Mouse (Mus musculus): Measurements from ENCODE around the gene Mnd1. TPM values are rescaled to one million over a fixed set of nuclear protein-coding genes. Genes with fewer than 3 reads are reported as not detected.
A peak's percentile ranks its signal among the peaks of the same experiment; 100 is the strongest.

Mnd1 gene
- polyA plus RNA-seq, 1 experiment = 7.7 TPM

- Histone ChIP-seq H3ac (ENCODE audit: control insufficient read depth, insufficient read length) (no peak overlapping the region), H3K4me3 (peak overlapping the region; percentile 12), H3K27me3 (ENCODE audit: control insufficient read depth, insufficient read depth, insufficient read length) (no peaks in the 10 kb centered on the region), H3K36me3 (ENCODE audit: control insufficient read depth, insufficient read depth) (no peaks in the 10 kb centered on the region), H3K4me2 (ENCODE audit: low read depth) (peak overlapping the region; percentile 80), H3K79me2 (ENCODE audit: control insufficient read depth, insufficient read depth) (no peaks in the 10 kb centered on the region)
- TF ChIP-seq SRF (IDR thresholded peaks at IDR 0.05; ENCODE audit: control insufficient read depth, insufficient read length, low read depth) = no peak
- TF ChIP-seq POLR2A (IDR thresholded peaks at IDR 0.05; ENCODE audit: insufficient read length, low read depth) = no peak
- TF ChIP-seq USF1 (IDR thresholded peaks at IDR 0.05; ENCODE audit: low read depth) = no peak
- no peak for TF ChIP-seq MAX (IDR thresholded peaks at IDR 0.05; ENCODE audit: low read depth)
- no peak for TF ChIP-seq POLR2AphosphoS2 (IDR thresholded peaks at IDR 0.05; ENCODE audit: insufficient read length, low read depth)
- TF ChIP-seq MYOG (IDR thresholded peaks at IDR 0.05; ENCODE audit: control insufficient read depth in 1 of 3, insufficient read depth in 1 of 3, insufficient read length in 2 of 3, low read depth in 2 of 3) = no peak
- no peak for TF ChIP-seq REST (IDR thresholded peaks at IDR 0.05; ENCODE audit: insufficient read depth, insufficient read length)
Observed at GRCm38 (mm10) chr3:84155146-84155545, 440 bp downstream of the Mnd1 start.

GRCm38 (mm10) chr3:84154721-84155141 is 855 bp downstream of the Mnd1 start:
- Histone ChIP-seq H3ac (ENCODE audit: control insufficient read depth, insufficient read length) (no peak overlapping the region), H3K36me3 (ENCODE audit: control insufficient read depth, insufficient read depth) (no peaks in the 10 kb centered on the region), H3K79me2 (ENCODE audit: control insufficient read depth, insufficient read depth) (no peaks in the 10 kb centered on the region), H3K27me3 (ENCODE audit: control insufficient read depth, insufficient read depth, insufficient read length) (no peaks in the 10 kb centered on the region), H3K4me2 (ENCODE audit: low read depth) (peak overlapping the region; percentile 3), H3K4me3 (peak overlapping the region; percentile 12)
- TF ChIP-seq POLR2A (IDR thresholded peaks at IDR 0.05; ENCODE audit: insufficient read length, low read depth) (no peak), CEBPB (IDR thresholded peaks at IDR 0.05; ENCODE audit: insufficient read depth, poor library complexity, severe bottlenecking) (no peak), MYOD1 (IDR thresholded peaks at IDR 0.05; ENCODE audit: control insufficient read depth in 1 of 3, insufficient read length in 2 of 3, low read depth in 2 of 3) (no peak), SRF (IDR thresholded peaks at IDR 0.05; ENCODE audit: control insufficient read depth, insufficient read length, low read depth) (no peak), MAX (IDR thresholded peaks at IDR 0.05; ENCODE audit: low read depth) (no peak), MYOG (IDR thresholded peaks at IDR 0.05; ENCODE audit: control insufficient read depth in 1 of 3, insufficient read depth in 1 of 3, insufficient read length in 2 of 3, low read depth in 2 of 3) (no peak), REST (IDR thresholded peaks at IDR 0.05; ENCODE audit: insufficient read depth, insufficient read length) (no peak), USF1 (IDR thresholded peaks at IDR 0.05; ENCODE audit: low read depth) (no peak), E2F4 (IDR thresholded peaks at IDR 0.05; ENCODE audit: insufficient read depth) (no peak), TCF3 (IDR thresholded peaks at IDR 0.05; ENCODE audit: insufficient read length, low read depth) (no peak), TCF12 (IDR thresholded peaks at IDR 0.05; ENCODE audit: insufficient read depth, poor library complexity, severe bottlenecking) (no peak), POLR2AphosphoS2 (IDR thresholded peaks at IDR 0.05; ENCODE audit: insufficient read length, low read depth) (no peak)

GRCm38 (mm10) chr3:84149831-84150230 is 5.8 kb downstream of the Mnd1 start:
- H3K36me3 ChIP-seq (ENCODE audit: control insufficient read depth, insufficient read depth) = no peaks in the 10 kb centered on the region
- H3K79me2 ChIP-seq (ENCODE audit: control insufficient read depth, insufficient read depth) = no peaks in the 10 kb centered on the region
- TF ChIP-seq MYOG (IDR thresholded peaks at IDR 0.05; ENCODE audit: control insufficient read depth in 1 of 3, insufficient read depth in 1 of 3, insufficient read length in 2 of 3, low read depth in 2 of 3) = no peak
- no peak for TF ChIP-seq CEBPB (IDR thresholded peaks at IDR 0.05; ENCODE audit: insufficient read depth, poor library complexity, severe bottlenecking)
- no peak for TF ChIP-seq MAX (IDR thresholded peaks at IDR 0.05; ENCODE audit: low read depth)
- no peak for TF ChIP-seq TCF12 (IDR thresholded peaks at IDR 0.05; ENCODE audit: insufficient read depth, poor library complexity, severe bottlenecking)
- TF ChIP-seq E2F4 (IDR thresholded peaks at IDR 0.05; ENCODE audit: insufficient read depth) = no peak
- no peak for TF ChIP-seq POLR2AphosphoS2 (IDR thresholded peaks at IDR 0.05; ENCODE audit: insufficient read length, low read depth)
- TF ChIP-seq MYOD1 (IDR thresholded peaks at IDR 0.05; ENCODE audit: control insufficient read depth in 1 of 3, insufficient read length in 2 of 3, low read depth in 2 of 3) = no peak
- no peak for TF ChIP-seq POLR2A (IDR thresholded peaks at IDR 0.05; ENCODE audit: insufficient read length, low read depth)
- no peak for TF ChIP-seq SRF (IDR thresholded peaks at IDR 0.05; ENCODE audit: control insufficient read depth, insufficient read length, low read depth)
- TF ChIP-seq TCF3 (IDR thresholded peaks at IDR 0.05; ENCODE audit: insufficient read length, low read depth) = no peak
- TF ChIP-seq REST (IDR thresholded peaks at IDR 0.05; ENCODE audit: insufficient read depth, insufficient read length) = no peak
- no peak for TF ChIP-seq USF1 (IDR thresholded peaks at IDR 0.05; ENCODE audit: low read depth)
- H3K4me2 ChIP-seq (ENCODE audit: low read depth) = no peak overlapping the region
- H3K4me3 ChIP-seq = no peak overlapping the region
- no peaks in the 10 kb centered on the region for H3K27me3 ChIP-seq (ENCODE audit: control insufficient read depth, insufficient read depth, insufficient read length)
- H3ac ChIP-seq (ENCODE audit: control insufficient read depth, insufficient read length) = no peak overlapping the region

- no peaks in the 10 kb centered on the region for H3K79me2 ChIP-seq (ENCODE audit: control insufficient read depth, insufficient read depth)
- H3K27me3 ChIP-seq (ENCODE audit: control insufficient read depth, insufficient read depth, insufficient read length) = no peaks in the 10 kb centered on the region
- no peak overlapping the region for H3K4me2 ChIP-seq (ENCODE audit: low read depth)
- H3K36me3 ChIP-seq (ENCODE audit: control insufficient read depth, insufficient read depth) = no peaks in the 10 kb centered on the region
- H3K4me3 ChIP-seq = no peak overlapping the region
- TF ChIP-seq REST (IDR thresholded peaks at IDR 0.05; ENCODE audit: insufficient read depth, insufficient read length) (no peak), POLR2AphosphoS2 (IDR thresholded peaks at IDR 0.05; ENCODE audit: insufficient read length, low read depth) (no peak), TCF3 (IDR thresholded peaks at IDR 0.05; ENCODE audit: insufficient read length, low read depth) (no peak), POLR2A (IDR thresholded peaks at IDR 0.05; ENCODE audit: insufficient read length, low read depth) (no peak)
- no peak overlapping the region for H3ac ChIP-seq (ENCODE audit: control insufficient read depth, insufficient read length)
Observed at GRCm38 (mm10) chr3:84140947-84141346, 14.6 kb downstream of the Mnd1 start.

GRCm38 (mm10) chr3:84136509-84136908 is 19.1 kb downstream of the Mnd1 start:
- H3K27me3 ChIP-seq (ENCODE audit: control insufficient read depth, insufficient read depth, insufficient read length) = no peaks in the 10 kb centered on the region
- no peak overlapping the region for H3K4me2 ChIP-seq (ENCODE audit: low read depth)
- no peaks in the 10 kb centered on the region for H3K36me3 ChIP-seq (ENCODE audit: control insufficient read depth, insufficient read depth)
- no peak overlapping the region for H3ac ChIP-seq (ENCODE audit: control insufficient read depth, insufficient read length)
- no peaks in the 10 kb centered on the region for H3K79me2 ChIP-seq (ENCODE audit: control insufficient read depth, insufficient read depth)
- H3K4me3 ChIP-seq = no peak overlapping the region
- no peak for TF ChIP-seq MYOD1 (IDR thresholded peaks at IDR 0.05; ENCODE audit: control insufficient read depth in 1 of 3, insufficient read length in 2 of 3, low read depth in 2 of 3)
- no peak for TF ChIP-seq POLR2AphosphoS2 (IDR thresholded peaks at IDR 0.05; ENCODE audit: insufficient read length, low read depth)
- TF ChIP-seq SRF (IDR thresholded peaks at IDR 0.05; ENCODE audit: control insufficient read depth, insufficient read length, low read depth) = no peak
- TF ChIP-seq USF1 (IDR thresholded peaks at IDR 0.05; ENCODE audit: low read depth) = no peak
- no peak for TF ChIP-seq CEBPB (IDR thresholded peaks at IDR 0.05; ENCODE audit: insufficient read depth, poor library complexity, severe bottlenecking)
- no peak for TF ChIP-seq MAX (IDR thresholded peaks at IDR 0.05; ENCODE audit: low read depth)
- TF ChIP-seq E2F4 (IDR thresholded peaks at IDR 0.05; ENCODE audit: insufficient read depth) = no peak
- TF ChIP-seq TCF12 (IDR thresholded peaks at IDR 0.05; ENCODE audit: insufficient read depth, poor library complexity, severe bottlenecking) = no peak
